Mouse (Mus musculus) layer of hippocampus, adult 2 months (tissue): ENCODE results near the gene Kat2a. TPM values are rescaled to one million over a fixed set of nuclear protein-coding genes. Genes with fewer than 3 reads are reported as not detected.
A peak's percentile ranks its signal among the peaks of the same experiment; 100 is the strongest.

Experiments
- DNase-seq, 2 experiments: peaks; one replicate each; pipeline ENCODE4 v3.0.0; 2022; ENCODE audit warnings: low spot score in 2 of 2
- H3K27ac ChIP-seq: fragments of 200-600 bp; 2 replicates; pipeline ENCODE4 v1.8.1; 2022
- H3K4me3 ChIP-seq: fragments of 200-600 bp; 2 replicates; pipeline ENCODE4 v1.8.1; 2022; ENCODE audit warnings: mild to moderate bottlenecking
- CTCF ChIP-seq: fragments of 200-600 bp; conservative IDR thresholded peaks from 2 replicates; pipeline ENCODE4 v1.8.1; 2022; ENCODE audit warnings: antibody characterized with exemption, mild to moderate bottlenecking, moderate library complexity
- total RNA-seq, 2 experiments: library from RNA; stranded (reverse); gene quantifications; 2 replicates each; pipeline ENCODE4 v1.2.3; 2021

Kat2a gene
- total RNA-seq, 2 experiments from 2014 or later: 55.4 to 57.8 TPM

DNA sequence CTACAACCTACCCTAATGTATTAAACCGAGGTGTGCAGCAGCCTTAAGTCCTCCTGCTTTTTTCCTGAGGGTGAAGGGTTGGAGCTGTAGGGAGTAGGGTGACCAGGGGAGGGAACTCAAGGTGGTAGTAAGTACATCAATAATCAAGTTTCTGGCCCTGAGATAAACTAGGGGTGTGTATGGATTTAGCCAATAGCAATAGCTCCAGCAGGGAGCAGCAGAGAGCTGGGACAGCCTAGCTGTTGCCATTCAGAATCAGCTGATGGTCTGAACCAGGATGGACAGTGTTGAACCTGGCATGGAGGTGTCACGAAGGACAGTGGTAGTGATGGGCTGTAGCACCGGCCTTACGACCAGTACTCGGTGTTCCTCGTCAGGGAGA is 2.3 kb upstream of the Kat2a start:
- TF ChIP-seq CTCF: peak; percentile 95
- H3K4me3 ChIP-seq: no peak overlapping the region; the same call in 1 of the 2 replicates
- peak; percentile 70 to 79 for DNase-seq
- peak overlapping the region; percentile 78 for H3K27ac ChIP-seq

DNA sequence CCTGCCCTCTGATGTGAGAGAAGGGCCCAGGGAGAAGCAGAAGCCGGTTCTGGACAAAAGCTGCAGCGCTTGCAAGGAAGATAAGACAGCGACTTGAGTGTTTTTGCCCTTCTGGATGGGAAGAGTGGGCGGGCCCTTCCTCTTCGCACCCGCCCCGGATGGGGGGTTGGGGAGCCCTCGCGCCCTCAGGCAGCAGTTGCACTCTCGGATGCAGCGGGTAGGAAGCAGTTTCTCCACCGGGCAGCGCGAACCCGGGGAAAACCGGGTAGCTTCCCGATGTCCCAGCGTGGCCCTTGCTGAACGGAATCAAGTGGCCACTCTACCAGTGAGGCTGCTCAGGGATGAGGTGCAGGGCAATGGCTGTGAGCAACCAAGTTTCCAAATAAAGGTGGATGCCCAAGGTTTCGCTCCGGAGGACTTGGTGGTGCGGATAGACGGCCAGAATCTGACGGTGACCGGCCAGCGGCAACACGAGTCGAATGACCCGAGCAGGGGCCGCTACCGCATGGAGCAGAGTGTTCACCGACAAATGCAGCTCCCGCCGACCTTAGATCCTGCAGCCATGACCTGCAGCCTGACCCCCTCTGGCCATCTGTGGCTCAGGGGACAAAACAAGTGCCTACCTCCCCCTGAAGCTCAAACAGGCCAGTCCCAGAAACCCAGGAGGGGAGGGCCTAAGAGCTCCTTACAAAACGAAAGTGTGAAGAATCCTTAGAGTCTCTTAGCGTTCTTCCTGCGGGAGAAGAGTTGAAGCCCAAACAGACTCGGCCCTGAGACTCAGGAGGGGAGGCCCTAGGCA is 1.7 kb upstream of the Kat2a start, which contains the start of gene Hspb9:
Hspb9 (plus strand) TSS at position 116 of the 799 bp plus-strand sequence.
- Histone ChIP-seq H3K4me3 (peak within 1 kb of the TSS; percentile 3; the same call in 1 of the 2 replicates), H3K27ac (peak within 1 kb of the TSS; percentile 78)
- TF ChIP-seq CTCF: no peak
- DNase-seq: no peak

DNA sequence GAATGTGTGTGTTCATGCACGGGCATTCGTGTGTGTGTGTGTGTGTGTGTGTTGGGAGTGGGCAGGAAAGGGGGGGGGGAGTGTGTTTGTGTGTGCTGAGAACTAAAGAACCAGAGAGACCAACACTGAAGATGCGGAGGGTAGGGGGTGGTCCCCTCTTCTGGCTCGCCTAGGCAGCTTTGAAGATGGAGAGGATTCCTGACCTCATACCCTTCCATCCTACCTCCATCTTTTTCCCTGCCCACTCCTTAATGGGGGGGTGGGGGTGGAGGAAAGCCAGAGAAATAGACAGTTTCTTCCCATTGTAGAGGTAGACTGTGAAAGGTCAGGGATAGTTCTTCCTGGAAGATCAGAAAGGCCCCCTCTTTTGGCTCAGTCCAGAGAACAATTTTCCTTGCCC is 909 bp upstream of the Kat2a start:
- H3K27ac ChIP-seq: peak overlapping the region; percentile 78; the same call in 1 of the 2 replicates
- no peak overlapping the region for H3K4me3 ChIP-seq
- DNase-seq: no peak
- no peak for TF ChIP-seq CTCF

GRCm38 (mm10) chr11:100710977-100711376 is 1.3 kb downstream of the Kat2a start:
- DNase-seq: no peak
- no peak for TF ChIP-seq CTCF
- no peak overlapping the region for H3K27ac ChIP-seq
- H3K4me3 ChIP-seq: peak overlapping the region; percentile 76

DNA sequence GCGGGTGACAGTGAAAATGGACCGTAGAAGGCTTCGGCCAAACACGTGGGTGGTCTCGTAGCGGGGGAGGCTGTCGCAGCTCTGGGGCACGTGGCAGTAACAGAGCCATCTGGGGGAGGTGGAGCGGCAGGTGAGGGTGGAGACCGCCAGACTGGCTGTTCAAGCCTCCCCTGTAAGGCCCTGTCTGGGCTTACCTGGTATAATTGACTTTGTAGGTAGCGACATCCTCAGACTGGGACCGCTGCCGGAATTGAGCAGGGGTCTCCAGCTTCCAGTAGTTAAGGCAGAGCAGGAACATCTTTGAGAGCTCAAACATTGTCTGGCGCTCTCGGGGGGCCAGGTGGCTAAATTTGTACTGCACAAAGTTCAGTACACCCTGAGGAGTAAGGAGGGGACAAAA is 1.7 kb downstream of the Kat2a start:
- no peak overlapping the region for H3K4me3 ChIP-seq
- DNase-seq: no peak
- no peak overlapping the region for H3K27ac ChIP-seq
- no peak for TF ChIP-seq CTCF

DNA sequence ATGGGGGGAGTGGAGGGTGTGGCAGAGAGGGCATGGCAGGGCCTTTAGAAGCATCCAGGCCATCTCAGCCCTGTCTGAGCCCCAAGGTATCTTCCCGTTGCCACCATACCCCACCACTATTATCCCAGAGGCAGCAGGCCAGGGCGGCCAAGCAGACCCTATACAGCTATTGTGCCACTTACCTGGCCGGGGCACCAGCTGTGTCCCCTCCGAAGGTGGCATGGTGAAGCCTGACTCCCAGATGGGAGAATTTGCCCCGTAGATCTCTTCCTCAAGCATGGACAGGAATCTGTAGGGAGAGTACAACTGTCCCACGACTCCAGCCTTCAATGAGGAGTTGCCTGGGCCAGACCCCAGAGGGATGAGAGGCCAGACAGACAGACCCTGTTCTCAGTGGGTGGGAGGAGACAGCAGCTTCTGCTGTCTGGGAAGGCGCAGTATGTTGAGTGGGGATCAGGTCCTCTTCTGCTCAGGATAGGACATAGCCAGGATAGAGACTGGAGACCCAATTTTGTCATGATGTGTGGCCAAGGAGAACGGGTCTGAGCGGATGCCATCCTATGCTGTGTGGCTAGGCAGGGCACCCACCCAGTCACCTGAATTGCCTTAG is 3.0 kb downstream of the Kat2a start:
- H3K4me3 ChIP-seq: no peak overlapping the region

GRCm38 (mm10) chr11:100705095-100705747 is 7.0 kb downstream of the Kat2a start:
- H3K4me3 ChIP-seq: no peak overlapping the region
- TF ChIP-seq CTCF: no peak
- H3K27ac ChIP-seq: no peak overlapping the region
- DNase-seq: no peak

More for the DNA sequence above, 3.0 kb downstream of the Kat2a start:
- no peak for DNase-seq
- no peak for TF ChIP-seq CTCF
- no peak overlapping the region for H3K27ac ChIP-seq

DNA sequence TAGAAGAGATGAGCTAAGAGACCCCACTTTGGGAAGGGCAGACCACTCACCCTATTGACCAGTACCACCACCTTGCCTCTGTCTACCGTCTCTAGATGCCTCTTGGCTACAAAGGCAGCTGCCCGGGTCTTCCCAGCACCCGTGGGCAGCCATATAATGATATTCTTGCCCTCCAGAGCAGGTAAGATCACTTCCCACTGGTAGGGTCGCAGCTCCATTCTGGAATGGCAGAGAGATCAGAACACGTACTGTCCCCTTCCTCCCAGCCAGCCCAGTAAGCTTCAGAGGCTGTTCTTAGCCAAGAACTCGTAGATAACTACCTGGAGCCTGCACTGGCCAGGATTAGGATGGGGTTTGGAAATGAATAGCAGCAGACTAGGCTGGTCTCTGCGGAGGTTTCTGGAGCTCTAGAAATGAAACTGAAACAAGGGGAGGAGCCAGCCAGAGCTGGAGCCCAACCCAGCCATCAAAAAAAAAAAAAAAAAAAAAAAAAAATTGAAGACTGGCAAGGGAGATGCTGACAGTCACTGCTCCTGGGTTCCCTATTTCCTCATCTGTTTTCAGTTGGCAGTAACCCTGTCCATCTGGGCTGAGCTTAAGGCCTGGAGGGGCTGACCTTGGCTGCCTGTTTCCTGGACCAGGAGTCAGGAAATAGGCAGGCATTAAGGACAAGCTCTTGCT is 8.3 kb downstream of the Kat2a start, which contains the start of gene Dhx58:
Dhx58 (minus strand) TSS at position 421 of the 681 bp plus-strand sequence.
- no peak within 1 kb of the TSS for H3K4me3 ChIP-seq
- no peak for TF ChIP-seq CTCF
- H3K27ac ChIP-seq: no peak within 1 kb of the TSS
- DNase-seq: no peak

DNA sequence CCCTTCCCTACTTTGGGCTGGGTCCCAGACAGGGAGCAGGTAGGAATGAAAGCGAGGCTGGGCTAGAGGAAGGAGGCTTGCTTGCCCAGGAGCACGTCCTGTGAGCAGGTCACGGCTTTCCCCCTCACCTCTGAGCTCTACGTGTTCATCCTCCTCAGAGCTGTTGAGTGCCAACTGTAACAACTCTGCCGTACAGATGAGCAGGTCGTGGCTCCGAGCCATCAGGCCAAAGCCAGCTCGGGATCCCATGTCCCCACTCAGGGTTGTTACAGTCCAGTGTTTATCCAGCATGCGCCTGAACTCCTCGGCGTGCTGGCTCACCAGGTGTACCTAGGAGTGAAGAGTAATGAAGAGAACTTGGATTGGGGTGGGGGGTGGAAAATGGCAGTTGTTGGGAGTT is 8.9 kb downstream of the Kat2a start:
- Histone ChIP-seq H3K27ac (no peak overlapping the region), H3K4me3 (no peak overlapping the region)
- TF ChIP-seq CTCF: no peak
- DNase-seq: no peak

- TF ChIP-seq CTCF: no peak
- H3K4me3 ChIP-seq: peak overlapping the region; percentile 40; the same call in 1 of the 2 replicates
- H3K27ac ChIP-seq: no peak overlapping the region
- DNase-seq: no peak
Measured at GRCm38 (mm10) chr11:100702906-100703305, 9.4 kb downstream of the Kat2a start.

DNA sequence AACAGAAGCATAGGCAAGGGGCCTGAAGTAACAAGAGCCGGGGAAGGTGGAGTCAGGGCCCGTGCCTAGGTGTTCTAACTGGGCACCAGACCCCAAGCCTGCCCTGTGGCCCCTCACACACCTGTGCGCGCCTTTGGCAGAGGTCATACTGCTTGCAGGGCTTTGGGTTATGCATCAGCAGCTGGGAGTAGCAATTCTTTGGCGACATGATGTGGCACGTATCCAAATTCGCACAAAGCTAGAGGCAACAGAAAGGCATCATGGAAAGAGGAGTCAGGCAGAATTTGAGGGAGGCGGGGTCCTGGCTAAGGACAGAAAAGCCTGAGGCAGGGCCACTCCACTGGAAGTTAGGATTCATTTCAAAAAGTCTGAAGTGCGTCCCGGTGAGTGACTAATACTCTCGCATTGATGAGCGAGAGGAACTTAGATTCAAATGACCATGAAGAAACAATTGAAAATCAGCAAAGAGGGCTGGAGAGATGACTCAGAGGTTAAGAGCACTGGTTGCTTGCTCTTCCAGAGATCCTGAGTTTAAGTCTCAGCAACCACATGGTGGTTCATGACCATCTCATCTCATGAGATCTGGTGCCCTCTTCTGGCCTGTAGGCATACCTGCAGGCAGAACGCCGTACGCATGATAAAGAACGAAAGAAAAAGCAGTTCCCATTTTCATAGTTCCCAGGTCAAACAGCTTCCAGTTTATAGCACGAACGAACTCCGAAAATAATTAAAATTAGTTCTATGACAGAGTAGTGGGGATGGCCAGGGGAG is 10.0 kb downstream of the Kat2a start:
- Histone ChIP-seq H3K27ac (no peak overlapping the region), H3K4me3 (peak overlapping the region; percentile 40; the same call in 1 of the 2 replicates)
- DNase-seq: peak; percentile 55 to 71
- TF ChIP-seq CTCF: peak; percentile 98

GRCm38 (mm10) chr11:100701301-100701700 is 11.0 kb downstream of the Kat2a start:
- TF ChIP-seq CTCF: no peak
- peak overlapping the region; percentile 3; the same call in 1 of the 2 replicates for H3K4me3 ChIP-seq
- H3K27ac ChIP-seq: no peak overlapping the region
- DNase-seq: no peak
